Mouse (Mus musculus) kidney, postnatal 10 days (tissue): ENCODE measurements around the gene Exosc9.
"Not testable (repeated sequence)": the region's sequence is repeated elsewhere in the genome, so short reads cannot be mapped to it uniquely, and the experiment has no call there.

Source experiments
- DNase-seq: peaks from one replicate; pipeline ENCODE4 v3.0.0; 2021; ENCODE audit warnings: mixed read lengths

The Exosc9 gene

GRCm38 (mm10) chr3:36557601-36558000, 5.2 kb downstream of the Exosc9 start:
- no peak for DNase-seq

GRCm38 (mm10) chr3:36559606-36560005, 7.2 kb downstream of the Exosc9 start:
- DNase-seq = no peak

- DNase-seq = no peak
These were observed 11.3 kb downstream of the Exosc9 start for GRCm38 (mm10) chr3:36563666-36564065.

- no peak for DNase-seq
These were observed 17.4 kb downstream of the Exosc9 start for GRCm38 (mm10) chr3:36569836-36570235.

- DNase-seq = no peak
These were observed 19.0 kb downstream of the Exosc9 start for GRCm38 (mm10) chr3:36571361-36571826.

GRCm38 (mm10) chr3:36571827-36572378, 19.5 kb downstream of the Exosc9 start, which contains the start of gene Ccna2:
TSS of gene Ccna2 (minus strand) at chr3:36572150.
- peak; percentile 99 for DNase-seq

- DNase-seq = no peak
These were observed 46.4 kb downstream of the Exosc9 start for GRCm38 (mm10) chr3:36598811-36599210.

GRCm38 (mm10) chr3:36599773-36600172, 47.4 kb downstream of the Exosc9 start:
- not testable (repeated sequence) for DNase-seq

GRCm38 (mm10) chr3:36605894-36606783, 53.7 kb downstream of the Exosc9 start:
- DNase-seq = no peak

GRCm38 (mm10) chr3:36612687-36613086, 60.3 kb downstream of the Exosc9 start:
- DNase-seq = peak; percentile 6

GRCm38 (mm10) chr3:36613202-36613907, 60.9 kb downstream of the Exosc9 start, which contains the start of gene Bbs7:
TSS of gene Bbs7 (minus strand) at chr3:36613477.
- DNase-seq = peak; percentile 98

GRCm38 (mm10) chr3:36613908-36614255, 61.5 kb downstream of the Exosc9 start:
- peak; percentile 30 for DNase-seq
